Mouse (Mus musculus) erythroblast, embryonic 14.5 days (primary cell): ENCODE measurements around the gene Baiap3. TPM values are rescaled to one million over a fixed set of nuclear protein-coding genes. Genes with fewer than 3 reads are reported as not detected.
A peak's percentile ranks its signal among the peaks of the same experiment; 100 is the strongest.
"Not testable (repeated sequence)": the region's sequence is repeated elsewhere in the genome, so short reads cannot be mapped to it uniquely, and the experiment has no call there.

Experiments used
- H3K27me3 ChIP-seq: 2 replicates; pipeline ENCODE4 v1.6.1; 2012; ENCODE audit warnings: inconsistent platforms; ENCODE audit not compliant: control insufficient read depth
- H3K36me3 ChIP-seq: 2 replicates; pipeline ENCODE4 v1.6.1; 2012; ENCODE audit warnings: mild to moderate bottlenecking, inconsistent platforms; ENCODE audit not compliant: control insufficient read depth
- H3K4me1 ChIP-seq: 2 replicates; pipeline ENCODE4 v1.6.1; 2012; ENCODE audit warnings: inconsistent platforms; ENCODE audit not compliant: control insufficient read depth
- H3K4me3 ChIP-seq: replicated peaks from 2 replicates; pipeline ENCODE3; 2012; ENCODE audit warnings: moderate library complexity, mild to moderate bottlenecking, inconsistent platforms
- H3K9me3 ChIP-seq: 2 replicates; pipeline ENCODE4 v1.6.1; 2012; ENCODE audit warnings: low read length, inconsistent platforms, mixed read lengths; ENCODE audit not compliant: control insufficient read depth
- GATA1 ChIP-seq: IDR thresholded peaks from 2 replicates; pipeline ENCODE4 v1.6.1; 2012; ENCODE audit warnings: low read length, inconsistent platforms, mixed read lengths
- TAL1 ChIP-seq: IDR thresholded peaks from 3 replicates; pipeline ENCODE4 v1.6.1; 2012; ENCODE audit warnings: low read length, inconsistent platforms, mixed read lengths
- polyA plus RNA-seq: library from polyadenylated mRNA; stranded (reverse); fragments of >175 nt; gene quantifications from 2 replicates; pipeline ENCODE4 v1.2.3, GENCODE M21; 2012

Gene Baiap3
- polyA plus RNA-seq, 1 experiment = not detected

DNA sequence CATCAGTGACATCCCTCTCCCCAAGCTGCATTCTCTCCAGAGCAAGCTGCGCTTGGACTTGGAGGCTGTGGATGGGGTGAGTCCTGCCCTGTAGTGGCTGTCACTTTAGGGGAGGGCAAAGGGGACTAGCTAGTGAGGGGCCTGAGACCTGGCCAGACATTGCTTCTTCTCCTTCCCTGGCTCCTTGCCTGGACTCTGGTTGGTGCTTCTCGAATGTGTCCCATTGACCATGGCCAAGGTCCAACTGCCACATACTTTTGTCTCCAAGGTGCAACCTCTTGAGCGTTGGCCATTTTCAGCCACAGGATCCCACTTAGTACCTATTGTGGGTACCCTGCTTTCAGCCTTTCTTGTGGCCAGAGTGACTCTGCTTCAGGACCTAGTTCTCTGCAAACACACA, 25.5 kb downstream of the Baiap3 start:
- TF ChIP-seq TAL1 = no peak
- TF ChIP-seq GATA1 = no peak
- H3K36me3 ChIP-seq = peaks cover 74% of the 10 kb centered on the region
- no peaks in the 10 kb centered on the region for H3K9me3 ChIP-seq
- no peaks in the 10 kb centered on the region for H3K27me3 ChIP-seq
- no peak overlapping the region for H3K4me3 ChIP-seq
- peaks cover 40% of the 10 kb centered on the region for H3K4me1 ChIP-seq

DNA sequence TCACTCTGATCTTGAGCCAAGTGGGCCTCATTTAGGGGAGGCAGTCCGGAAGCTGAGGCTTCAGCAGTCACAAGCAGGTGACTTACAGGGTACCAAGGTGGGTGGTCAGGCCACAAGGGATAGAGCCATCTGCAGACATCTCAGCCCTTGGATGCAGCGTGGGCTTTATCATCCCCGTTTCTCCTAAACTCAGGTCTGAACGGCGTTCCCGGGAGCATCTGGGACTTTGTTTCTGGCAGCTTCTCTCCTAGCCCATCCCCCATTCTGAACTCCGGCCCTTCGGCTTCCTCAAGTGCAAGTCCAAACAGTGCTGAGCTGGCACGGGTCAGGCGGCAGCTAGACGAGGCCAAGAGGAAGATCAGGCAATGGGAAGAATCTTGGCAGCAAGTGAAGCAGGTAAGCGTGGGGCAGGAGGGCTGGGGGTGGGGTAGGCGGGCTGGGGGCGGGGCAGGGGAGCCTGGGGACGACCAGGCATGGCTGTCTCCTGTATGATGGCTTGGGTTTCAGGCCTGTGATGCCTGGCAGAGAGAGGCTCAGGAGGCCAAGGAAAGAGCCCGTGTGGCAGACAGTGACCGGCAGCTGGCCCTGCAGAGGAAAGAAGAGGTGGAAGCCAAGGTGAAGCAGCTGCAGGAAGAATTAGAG, 26.0 kb downstream of the Baiap3 start:
- H3K4me3 ChIP-seq, H3K27me3 ChIP-seq, H3K9me3 ChIP-seq: not testable (repeated sequence)
- Histone ChIP-seq H3K4me1 (peaks cover 43% of the 10 kb centered on the region), H3K36me3 (peaks cover 74% of the 10 kb centered on the region)

DNA sequence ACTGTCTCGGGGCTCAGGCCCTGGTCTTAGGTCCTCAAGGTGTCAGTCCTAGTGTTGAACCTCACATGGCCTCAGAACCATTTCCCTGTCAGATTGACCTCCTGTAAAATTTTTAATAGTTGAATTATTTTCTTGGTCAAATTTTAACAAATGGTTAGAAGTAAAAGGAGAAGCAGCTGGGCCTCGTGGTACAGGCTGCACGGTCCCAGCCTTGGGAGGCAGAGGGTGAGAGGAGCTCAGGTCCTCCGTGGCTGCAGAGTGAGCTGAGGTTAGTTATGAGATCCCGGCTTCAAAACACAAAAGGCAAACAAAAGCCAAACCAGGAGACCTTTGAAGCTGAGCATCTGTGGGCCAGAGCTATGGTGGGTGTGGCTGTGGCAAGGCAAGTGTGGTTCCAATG, 28.2 kb downstream of the Baiap3 start:
- Histone ChIP-seq H3K4me1 (peaks cover 65% of the 10 kb centered on the region), H3K36me3 (peaks cover 76% of the 10 kb centered on the region), H3K27me3 (no peaks in the 10 kb centered on the region), H3K4me3 (no peak overlapping the region), H3K9me3 (no peaks in the 10 kb centered on the region)
- TF ChIP-seq TAL1 (no peak), GATA1 (no peak)

DNA sequence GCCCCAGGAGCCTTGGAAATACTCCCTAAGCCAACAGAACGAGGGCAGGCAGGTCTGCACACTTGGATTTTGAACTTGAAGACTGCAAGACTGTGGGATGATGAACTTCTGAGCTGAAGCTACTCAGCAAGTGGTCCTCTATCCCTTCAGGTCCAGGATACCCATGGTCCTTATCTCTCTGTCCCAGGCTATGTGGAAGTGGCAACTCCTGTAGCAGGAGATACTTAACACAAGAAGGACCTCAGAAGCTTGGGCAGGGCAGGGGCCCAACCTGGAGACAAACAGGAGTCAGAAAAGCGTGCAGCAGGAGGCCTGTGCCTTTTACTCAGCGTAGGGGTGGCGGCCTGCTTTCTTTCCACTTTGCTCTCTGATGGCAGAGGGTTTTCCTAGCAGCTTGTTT, 30.5 kb downstream of the Baiap3 start:
- H3K4me1 ChIP-seq = peaks cover 81% of the 10 kb centered on the region
- H3K27me3 ChIP-seq = no peaks in the 10 kb centered on the region
- no peaks in the 10 kb centered on the region for H3K9me3 ChIP-seq
- peak overlapping the region; percentile 68 for H3K4me3 ChIP-seq
- peaks cover 67% of the 10 kb centered on the region for H3K36me3 ChIP-seq
- peak; percentile 80 for TF ChIP-seq TAL1
- peak; percentile 57 for TF ChIP-seq GATA1

DNA sequence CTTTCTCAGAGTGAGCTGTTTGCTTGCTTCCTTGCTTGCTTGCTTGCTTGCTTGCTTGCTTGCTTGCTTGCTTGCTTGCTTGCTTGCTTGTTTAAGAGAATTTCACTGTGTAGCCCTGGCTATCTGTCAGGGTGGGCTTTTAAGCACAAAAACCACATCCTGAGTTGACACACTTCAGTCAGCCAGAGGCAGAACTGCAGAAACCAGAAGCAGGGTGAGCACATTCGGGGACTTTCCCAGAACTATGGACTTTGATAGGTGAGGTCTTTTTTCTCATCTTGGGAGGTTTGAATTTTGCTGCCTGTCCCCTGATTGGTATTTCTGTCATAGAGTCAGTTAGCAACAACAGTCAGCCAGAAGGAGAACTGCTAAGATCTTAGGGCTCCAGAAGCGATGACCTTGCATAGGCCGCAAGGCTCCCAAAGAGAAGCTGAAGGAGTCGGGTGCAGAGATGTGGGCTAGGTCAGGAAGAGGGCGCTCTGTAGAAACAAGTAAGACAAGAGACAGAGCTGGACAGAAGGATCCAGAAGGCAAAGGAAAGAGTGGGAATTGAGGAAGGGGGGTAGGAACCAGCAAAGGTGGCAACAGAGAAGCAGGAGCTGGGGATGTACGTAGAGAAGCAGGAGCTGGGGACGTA, 31.5 kb downstream of the Baiap3 start:
- H3K4me1 ChIP-seq = peaks cover 85% of the 10 kb centered on the region

DNA sequence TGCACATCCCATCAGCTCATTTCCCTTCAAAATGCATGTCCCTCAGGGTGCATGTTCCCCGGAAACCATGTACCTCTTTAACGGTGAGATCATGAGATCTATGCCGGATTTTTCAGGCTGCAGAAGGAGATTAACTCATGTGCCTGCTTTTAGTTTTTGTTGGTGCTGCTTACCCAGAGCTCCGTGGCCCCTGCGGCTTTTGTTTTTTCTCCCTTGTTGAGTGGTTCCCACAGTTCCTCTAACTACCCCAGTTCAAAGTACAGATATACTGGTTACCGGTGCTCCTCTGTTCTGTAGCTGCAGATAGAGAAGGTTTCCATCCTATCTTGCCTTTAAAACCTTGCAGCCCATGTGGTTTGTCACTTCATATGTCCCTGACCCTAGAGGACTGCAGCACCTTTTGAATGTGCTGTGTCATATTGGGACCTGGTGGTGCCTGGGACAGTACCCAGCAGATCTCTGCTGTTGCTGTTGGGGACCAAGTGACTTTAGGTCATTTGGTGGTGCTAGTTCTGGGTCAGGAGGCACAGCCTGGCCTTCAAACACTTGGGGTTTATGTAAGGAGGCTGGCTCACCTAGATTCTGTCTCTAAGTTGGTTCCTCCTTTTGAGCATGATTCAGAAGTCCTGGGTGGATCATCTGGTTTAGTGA, 33.1 kb downstream of the Baiap3 start:
- Histone ChIP-seq H3K4me1 (peaks cover 73% of the 10 kb centered on the region), H3K27me3 (no peaks in the 10 kb centered on the region), H3K4me3 (peak overlapping the region; percentile 68), H3K9me3 (no peaks in the 10 kb centered on the region), H3K36me3 (peaks cover 53% of the 10 kb centered on the region)
- no peak for TF ChIP-seq GATA1
- TF ChIP-seq TAL1 = peak; percentile 38; the same call in 2 of the 3 replicates

More for the DNA sequence above, 31.5 kb downstream of the Baiap3 start:
- Histone ChIP-seq H3K4me3 (peak overlapping the region; percentile 68), H3K27me3 (no peaks in the 10 kb centered on the region), H3K9me3 (no peaks in the 10 kb centered on the region), H3K36me3 (peaks cover 60% of the 10 kb centered on the region)
- TF ChIP-seq GATA1 = no peak
- TF ChIP-seq TAL1 = no peak

DNA sequence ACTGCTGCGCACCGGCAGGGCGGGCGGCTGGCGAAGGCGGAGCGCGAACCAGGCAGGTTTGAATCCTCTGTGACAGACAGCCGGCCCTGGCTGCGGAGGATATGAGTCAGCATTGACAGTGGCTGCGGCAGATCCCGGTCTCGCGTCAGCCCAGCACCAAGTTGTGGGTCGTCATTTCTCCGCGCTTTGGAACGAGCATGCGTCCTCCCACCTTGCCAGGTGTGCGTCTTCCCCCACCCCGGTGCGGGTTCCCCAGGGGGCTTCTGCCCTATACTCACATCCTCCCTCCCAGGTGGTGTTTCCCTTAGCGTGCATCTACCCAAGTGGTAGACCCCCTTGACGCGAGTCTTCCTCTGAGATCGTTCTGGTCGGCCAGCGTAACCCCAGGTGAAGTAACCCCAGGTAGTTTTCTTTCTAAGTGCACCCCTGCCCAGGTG, 33.6 kb downstream of the Baiap3 start:
- Histone ChIP-seq H3K4me3 (peak overlapping the region; percentile 68), H3K36me3 (peaks cover 50% of the 10 kb centered on the region), H3K4me1 (peaks cover 67% of the 10 kb centered on the region)
- H3K9me3 ChIP-seq, H3K27me3 ChIP-seq: not testable (repeated sequence)

DNA sequence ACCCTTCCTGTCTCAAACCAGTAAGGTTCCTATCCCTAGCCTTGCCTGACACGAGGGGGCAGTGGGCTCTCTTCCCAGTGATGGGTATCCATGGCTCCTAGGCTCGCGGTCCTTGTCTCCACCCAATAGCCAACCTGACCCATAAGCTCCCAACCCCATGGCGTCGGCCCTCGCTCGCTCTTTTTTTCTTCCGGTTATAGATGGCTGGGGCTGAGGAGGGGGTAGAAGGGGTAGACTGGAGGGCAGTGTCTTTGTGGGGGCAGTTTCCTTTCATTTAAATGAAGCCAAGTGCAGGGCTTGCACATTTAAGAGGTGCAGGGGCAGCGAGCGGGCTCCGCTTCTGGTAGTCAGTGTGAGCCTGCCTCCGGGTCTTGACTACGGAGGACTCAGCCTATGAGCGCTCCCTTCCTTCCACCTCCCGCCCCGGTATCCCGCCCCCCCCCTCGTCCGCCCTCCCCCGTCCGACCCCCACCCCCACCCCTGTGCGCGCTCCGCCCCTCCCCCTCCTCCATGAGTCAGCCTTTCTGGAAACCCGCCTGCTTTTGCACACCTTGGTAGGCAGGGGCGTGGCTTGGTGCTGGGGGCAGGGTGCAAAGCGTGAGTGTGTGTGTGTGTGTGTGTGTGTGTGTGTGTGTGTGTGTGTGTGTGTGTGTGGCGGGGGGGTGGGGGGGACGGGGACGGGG, 34.2 kb downstream of the Baiap3 start:
- TF ChIP-seq GATA1 = no peak
- no peak for TF ChIP-seq TAL1
- H3K9me3 ChIP-seq = no peaks in the 10 kb centered on the region
- H3K4me3 ChIP-seq = peak overlapping the region; percentile 67
- peaks cover 62% of the 10 kb centered on the region for H3K4me1 ChIP-seq
- H3K27me3 ChIP-seq = no peaks in the 10 kb centered on the region
- H3K36me3 ChIP-seq = peaks cover 47% of the 10 kb centered on the region

DNA sequence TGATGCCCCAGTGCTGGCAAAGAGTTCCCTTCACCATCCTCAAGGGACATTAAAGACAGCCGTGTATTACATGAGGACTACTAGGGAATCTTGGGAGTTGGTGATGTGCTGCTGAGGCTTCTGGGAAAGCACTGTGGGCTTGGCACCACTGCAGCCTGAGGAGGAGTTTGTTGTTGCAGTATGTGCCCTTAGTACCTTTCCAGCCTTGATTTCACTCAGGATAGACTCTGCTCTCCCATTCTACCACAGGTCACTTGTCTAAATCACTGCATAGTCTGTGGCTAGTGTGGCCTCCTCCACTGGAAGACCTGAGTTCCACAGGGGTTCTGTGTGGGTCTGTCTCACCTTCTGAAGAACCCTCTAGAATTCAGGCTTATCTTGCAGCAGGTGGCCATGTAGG, 35.4 kb downstream of the Baiap3 start:
- Histone ChIP-seq H3K9me3 (no peaks in the 10 kb centered on the region), H3K36me3 (peaks cover 41% of the 10 kb centered on the region), H3K4me1 (peaks cover 49% of the 10 kb centered on the region), H3K4me3 (no peak overlapping the region), H3K27me3 (no peaks in the 10 kb centered on the region)
- no peak for TF ChIP-seq TAL1
